Mouse (Mus musculus): ENCODE data around the gene Ccdc138.
"Not testable (repeated sequence)": the region's sequence is repeated elsewhere in the genome, so short reads cannot be mapped to it uniquely, and the experiment has no call there.

DNA sequence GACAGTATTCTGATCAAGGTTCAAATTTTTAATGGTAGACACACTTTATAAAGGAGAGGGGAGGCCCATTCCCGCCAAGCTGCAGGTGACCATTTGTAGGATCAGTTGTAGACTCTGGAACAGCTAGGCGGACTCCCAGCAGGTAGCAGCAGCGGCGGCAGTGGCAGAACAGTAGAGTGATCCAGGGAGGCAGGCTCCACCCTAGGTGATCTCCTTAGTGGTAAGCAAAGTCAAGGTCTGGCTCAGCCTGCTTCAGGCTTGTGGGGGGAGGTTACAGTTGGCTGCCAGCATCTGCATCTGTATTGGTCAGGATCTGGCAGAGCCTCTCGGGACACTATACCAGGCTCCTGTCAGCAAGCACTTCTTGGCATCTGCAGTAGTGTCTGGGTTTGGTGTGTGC is 38.5 kb downstream of the Ccdc138 start:
- 0 out of 2 replicates have a peak, but pooled peaks have one; percentile 45 for TF ChIP-seq EP300 (IDR thresholded peaks at IDR 0.05; ENCODE audit: insufficient read depth, low read depth, low read length)
- TF ChIP-seq POLR2A (IDR thresholded peaks at IDR 0.05; ENCODE audit: insufficient read depth, low read length), result not testable (repeated sequence)
